ENCODE assay signal across 18 mouse cellular contexts in the genomic region with DNA sequence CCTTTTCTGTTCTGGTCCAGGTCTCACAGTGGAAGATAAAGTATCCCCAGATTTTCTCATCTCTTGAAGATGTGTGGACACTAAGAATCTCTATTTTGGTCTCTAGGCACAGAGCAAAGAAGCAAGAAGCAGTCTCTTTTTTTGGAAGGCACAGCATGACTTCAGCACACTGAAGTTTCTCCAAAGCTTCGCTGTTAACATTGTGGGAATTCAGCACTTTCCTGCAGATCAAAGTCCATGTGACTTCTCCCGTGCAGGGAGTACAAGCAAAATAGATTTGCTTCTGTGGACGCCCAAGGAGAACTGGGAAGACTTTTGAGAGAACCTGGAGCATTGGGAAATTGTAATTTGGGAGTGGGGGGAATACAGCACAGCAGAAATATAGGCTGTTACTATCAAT. TPM values are rescaled to one million over a fixed set of nuclear protein-coding genes. Genes with fewer than 3 reads are reported as not detected.
DNase-seq lines count a peak whose midpoint lies in the region; ATAC-seq lines count a peak whose summit lies in the region.
"Had no signal": no experiment of that assay in that cellular context is flagged by ENCODE, and none has a peak within 500 bp of the region (broad histone marks: within the 10 kb centered on the region; RNA-seq: fewer than 3 reads in every experiment).

No protein-coding gene starts in this region.

- H3K4me2 ChIP-seq in kidney, embryonic 15.5 days = no peak overlapping the region
- no peak overlapping the region for H3K4me2 ChIP-seq in midbrain, embryonic 14.5 days (ENCODE audit: low read length)
- H3K4me2 ChIP-seq: embryonic facial prominence, embryonic 12.5 days; heart, embryonic 13.5 days had no signal

- H3K9ac ChIP-seq in kidney, embryonic 15.5 days = no peak overlapping the region
- H3K9ac ChIP-seq in midbrain, embryonic 14.5 days (replicated peaks; ENCODE audit: low read length) = no peak overlapping the region
- H3K9ac ChIP-seq: embryonic facial prominence, embryonic 12.5 days; heart, embryonic 13.5 days had no signal

- H3K27ac ChIP-seq in kidney, embryonic 15.5 days = no peak overlapping the region
- H3K27ac ChIP-seq in midbrain, embryonic 14.5 days (replicated peaks; ENCODE audit: low read depth, low read length) = no peak overlapping the region
- H3K27ac ChIP-seq: embryonic facial prominence, embryonic 12.5 days; gastrocnemius, adult 2 months; heart, embryonic 13.5 days had no signal

- ATAC-seq in kidney, embryonic 15.5 days (replicated peaks; ENCODE audit: low FRiP score) = no peak
- ATAC-seq in midbrain, embryonic 14.5 days (ENCODE audit: low FRiP score, low TSS enrichment) = no peak
- ATAC-seq: forebrain, embryonic 16.5 days had no signal

- no peaks in the 10 kb centered on the region for H3K27me3 ChIP-seq in kidney, embryonic 15.5 days
- H3K27me3 ChIP-seq in midbrain, embryonic 14.5 days (ENCODE audit: control insufficient read depth, insufficient read depth, low read length) = no peaks in the 10 kb centered on the region
- H3K27me3 ChIP-seq: embryonic facial prominence, embryonic 12.5 days; heart, embryonic 13.5 days had no signal

- H3K4me1 ChIP-seq in kidney, embryonic 15.5 days = no peaks in the 10 kb centered on the region
- no peaks in the 10 kb centered on the region for H3K4me1 ChIP-seq in midbrain, embryonic 14.5 days (ENCODE audit: control insufficient read depth, insufficient read depth, low read length)
- H3K4me1 ChIP-seq: embryonic facial prominence, embryonic 12.5 days; heart, embryonic 13.5 days had no signal

- peak; percentile 24 for DNase-seq in kidney, adult 11 months
- no peak for DNase-seq in kidney, postnatal 4 days
- DNase-seq in kidney, postnatal 10 days = peak; percentile 12
- peak; percentile 17 for DNase-seq in kidney, postnatal 14 days
- DNase-seq in yolk sac, embryonic 10.5 days (ENCODE audit: low spot score) = peak; percentile 32
- no peak for DNase-seq in midbrain, embryonic 14.5 days
- DNase-seq: adrenal gland, postnatal 10 days; cerebellum, adult 11-12 months; cerebellum, adult 9-10 months; cerebellum, postnatal 25 days; gastrocnemius, adult 2 months; gastrocnemius, postnatal 25 days; heart, adult 11 months; heart, postnatal 36 days had no signal

- H3K36me3 ChIP-seq in kidney, embryonic 15.5 days = no peaks in the 10 kb centered on the region
- no peaks in the 10 kb centered on the region for H3K36me3 ChIP-seq in midbrain, embryonic 14.5 days (ENCODE audit: control insufficient read depth, insufficient read depth, low read length)
- H3K36me3 ChIP-seq: embryonic facial prominence, embryonic 12.5 days; heart, embryonic 13.5 days had no signal

- WGBS in kidney, embryonic 15.5 days = 73% methylated on average over 3 of the region's 3 CpGs
- 76% methylated on average over 3 of the region's 3 CpGs for WGBS in midbrain, embryonic 14.5 days

- no peak overlapping the region for H3K4me3 ChIP-seq in kidney, embryonic 15.5 days (replicated peaks)
- no peak overlapping the region for H3K4me3 ChIP-seq in midbrain, embryonic 14.5 days (replicated peaks; ENCODE audit: low read depth, low read length)
- H3K4me3 ChIP-seq: embryonic facial prominence, embryonic 12.5 days; gastrocnemius, adult 2 months; heart, embryonic 13.5 days had no signal

- no peaks in the 10 kb centered on the region for H3K9me3 ChIP-seq in kidney, embryonic 15.5 days (replicated peaks)
- H3K9me3 ChIP-seq in midbrain, embryonic 14.5 days (ENCODE audit: control insufficient read depth, low read length) = no peaks in the 10 kb centered on the region
- H3K9me3 ChIP-seq: embryonic facial prominence, embryonic 12.5 days; heart, embryonic 13.5 days had no signal

RNA-seq across cellular contexts. Expression of gene Mycbp2, which starts 56.4 kb away (rescaled TPM):
- 17.6 and 19.0 TPM in 2 replicates for polyA plus RNA-seq in kidney, embryonic 15.5 days (2015; fragmentation: Nextera tagmentation; extraction: Ambion mirVana)
- 77.2 and 77.6 TPM in 2 replicates for polyA plus RNA-seq in midbrain, embryonic 14.5 days (2014; fragmentation: Nextera tagmentation; extraction: Ambion mirVana)

Comparison
In these comparisons a context has a peak if more than half of its experiments do, and no peak if none do; other contexts are left out.
1. DNase-seq: peak in kidney, adult 11 months (single experiment), kidney, postnatal 10 days (single experiment), kidney, postnatal 14 days (single experiment) and yolk sac, embryonic 10.5 days (single experiment); none in kidney, postnatal 4 days (0 of 2) and midbrain, embryonic 14.5 days (single experiment).